ENCODE assay signal across 31 mouse cellular contexts in the genomic region with DNA sequence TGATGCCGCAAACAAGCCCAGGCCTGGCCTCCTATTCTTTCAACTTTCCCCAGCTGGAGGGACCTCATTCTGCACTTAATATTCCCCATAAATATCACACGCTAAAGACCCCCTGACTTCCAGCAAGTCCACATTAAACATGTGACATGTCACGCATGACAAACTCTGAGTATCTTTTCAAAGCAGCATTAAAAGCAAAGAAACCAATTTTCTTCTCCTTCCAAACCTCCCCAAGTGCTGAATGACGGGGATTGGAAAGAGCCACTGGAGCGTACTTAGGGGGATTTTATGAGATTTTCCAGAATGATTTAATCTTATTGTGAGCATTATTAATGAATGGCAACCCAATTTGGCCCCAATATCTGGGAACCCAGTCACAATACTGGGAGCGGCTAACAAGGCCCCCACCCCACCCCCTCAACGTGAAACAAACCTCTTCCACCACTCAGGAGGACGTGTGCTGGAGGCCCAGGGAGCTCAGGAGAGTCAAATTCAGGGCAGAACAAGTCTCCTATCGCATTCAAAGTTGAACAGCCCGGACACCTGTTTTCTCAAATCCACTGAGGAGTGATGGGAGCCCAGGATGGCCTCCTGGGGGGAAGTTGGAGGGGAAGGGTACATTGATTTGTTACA. TPM values are rescaled to one million over a fixed set of nuclear protein-coding genes. Genes with fewer than 3 reads are reported as not detected.
DNase-seq lines count a peak whose midpoint lies in the region; ATAC-seq and TF ChIP-seq lines count a peak whose summit lies in the region.
"Had no signal": no experiment of that assay in that cellular context is flagged by ENCODE, and none has a peak within 500 bp of the region (broad histone marks: within the 10 kb centered on the region; RNA-seq: fewer than 3 reads in every experiment).

No protein-coding gene starts in this region.

- ATAC-seq in midbrain, embryonic 11.5 days (ENCODE audit: low FRiP score): no peak
- no peak for ATAC-seq in midbrain, embryonic 13.5 days
- ATAC-seq in forebrain, embryonic 12.5 days (ENCODE audit: low FRiP score): peak; percentile 34; the same call in 1 of the 2 replicates
- ATAC-seq in forebrain, postnatal 0 days: no peak
- ATAC-seq in CD4-positive, CD25-positive, alpha-beta regulatory T cell, adult 4 months: no peak
- ATAC-seq: intestine, embryonic 16.5 days had no signal

- peak; percentile 18 for DNase-seq in embryo, embryonic 10.5 days (ENCODE audit: low spot score)
- DNase-seq in embryo, embryonic 10 days (ENCODE audit: low spot score): no peak
- DNase-seq in midbrain, embryonic 11.5 days (ENCODE audit: low spot score, missing footprints): peak; percentile 88
- DNase-seq in forebrain, postnatal 0 days: no peak
- DNase-seq in neural tube, embryonic 10.5 days (ENCODE audit: extremely low spot score, low spot score): no peak
- DNase-seq: adrenal gland, postnatal 10 days; cerebellum, adult 11 months; cerebellum, adult 9-10 months; cerebellum, postnatal 36 days; heart, adult 2 months; heart, postnatal 10 days; kidney, adult 8-10 months; kidney, postnatal 4 days; right cerebral cortex, postnatal 14 days; thymus, adult 18-20 months; thymus, postnatal 25 days had no signal

- H3K4me2 ChIP-seq in midbrain, embryonic 11.5 days: no peak overlapping the region
- H3K4me2 ChIP-seq in midbrain, embryonic 13.5 days (replicated peaks): no peak overlapping the region
- no peak overlapping the region for H3K4me2 ChIP-seq in forebrain, embryonic 12.5 days
- no peak overlapping the region for H3K4me2 ChIP-seq in forebrain, postnatal 0 days (ENCODE audit: low read depth)
- H3K4me2 ChIP-seq: liver, embryonic 11.5 days; midbrain, embryonic 12.5 days; neural tube, embryonic 12.5 days had no signal

- peaks cover 69% of the 10 kb centered on the region for H3K27me3 ChIP-seq in midbrain, embryonic 11.5 days (ENCODE audit: control insufficient read depth, insufficient read depth, low read length)
- H3K27me3 ChIP-seq in midbrain, embryonic 13.5 days: peaks cover 89% of the 10 kb centered on the region
- peaks cover 16% of the 10 kb centered on the region; the same call in 1 of the 2 replicates for H3K27me3 ChIP-seq in forebrain, embryonic 12.5 days
- no peaks in the 10 kb centered on the region for H3K27me3 ChIP-seq in forebrain, postnatal 0 days (ENCODE audit: insufficient read depth, low read length)

- no peaks in the 10 kb centered on the region for H3K9me3 ChIP-seq in midbrain, embryonic 11.5 days (ENCODE audit: control insufficient read depth, low read length)
- H3K9me3 ChIP-seq in midbrain, embryonic 13.5 days: no peaks in the 10 kb centered on the region
- H3K9me3 ChIP-seq in forebrain, embryonic 12.5 days: no peaks in the 10 kb centered on the region
- no peaks in the 10 kb centered on the region for H3K9me3 ChIP-seq in forebrain, postnatal 0 days (ENCODE audit: low read length)
- H3K9me3 ChIP-seq: G1E; heart, embryonic 13.5 days; limb, embryonic 13.5 days; lung, embryonic 15.5 days; midbrain, embryonic 12.5 days; neural tube, embryonic 12.5 days had no signal

- H3K4me1 ChIP-seq in midbrain, embryonic 11.5 days (ENCODE audit: control insufficient read depth, insufficient read depth, low read length): no peaks in the 10 kb centered on the region
- peaks cover 10% of the 10 kb centered on the region for H3K4me1 ChIP-seq in midbrain, embryonic 13.5 days (replicated peaks)
- peaks cover 14% of the 10 kb centered on the region for H3K4me1 ChIP-seq in forebrain, embryonic 12.5 days
- no peaks in the 10 kb centered on the region for H3K4me1 ChIP-seq in forebrain, postnatal 0 days (ENCODE audit: insufficient read depth)

- no peak overlapping the region for H3K9ac ChIP-seq in midbrain, embryonic 11.5 days (ENCODE audit: low read length)
- H3K9ac ChIP-seq in midbrain, embryonic 13.5 days (replicated peaks): no peak overlapping the region
- H3K9ac ChIP-seq in forebrain, embryonic 12.5 days: no peak overlapping the region
- H3K9ac ChIP-seq in forebrain, postnatal 0 days: no peak overlapping the region
- H3K9ac ChIP-seq: heart, embryonic 13.5 days; limb, embryonic 13.5 days; lung, embryonic 15.5 days; midbrain, embryonic 12.5 days; neural tube, embryonic 12.5 days had no signal

- H3K4me3 ChIP-seq in midbrain, embryonic 11.5 days (ENCODE audit: low read depth, low read length): no peak overlapping the region
- no peak overlapping the region for H3K4me3 ChIP-seq in midbrain, embryonic 13.5 days (replicated peaks)
- no peak overlapping the region for H3K4me3 ChIP-seq in forebrain, embryonic 12.5 days (replicated peaks)
- H3K4me3 ChIP-seq in forebrain, postnatal 0 days (ENCODE audit: low read depth, low read length): no peak overlapping the region
- H3K4me3 ChIP-seq: heart, adult 2 months; lung, embryonic 15.5 days; midbrain, embryonic 12.5 days; neural tube, embryonic 12.5 days had no signal

- no peak overlapping the region for H3K27ac ChIP-seq in midbrain, embryonic 11.5 days (ENCODE audit: low read depth, low read length)
- no peak overlapping the region for H3K27ac ChIP-seq in midbrain, embryonic 13.5 days
- H3K27ac ChIP-seq in forebrain, embryonic 12.5 days: peak overlapping the region; percentile 91
- 0 out of 2 replicates have a peak overlapping the region, but pooled peaks have one; percentile 35 for H3K27ac ChIP-seq in forebrain, postnatal 0 days (ENCODE audit: low read depth, low read length)
- H3K27ac ChIP-seq: heart, adult 2 months; heart, embryonic 13.5 days; kidney, postnatal 0 days; limb, embryonic 13.5 days; lung, embryonic 15.5 days; midbrain, embryonic 12.5 days; neural tube, embryonic 12.5 days had no signal

- 19% methylated on average over 10 of the region's 10 CpGs for WGBS in midbrain, embryonic 11.5 days
- WGBS in midbrain, embryonic 13.5 days: 22% methylated on average over 10 of the region's 10 CpGs
- 12% methylated on average over 10 of the region's 10 CpGs for WGBS in forebrain, embryonic 12.5 days
- 33% methylated on average over 10 of the region's 10 CpGs for WGBS in forebrain, postnatal 0 days

- no peaks in the 10 kb centered on the region for H3K36me3 ChIP-seq in midbrain, embryonic 11.5 days (ENCODE audit: control insufficient read depth, insufficient read depth, low read length)
- no peaks in the 10 kb centered on the region for H3K36me3 ChIP-seq in midbrain, embryonic 13.5 days
- H3K36me3 ChIP-seq in forebrain, embryonic 12.5 days (replicated peaks): no peaks in the 10 kb centered on the region
- no peaks in the 10 kb centered on the region for H3K36me3 ChIP-seq in forebrain, postnatal 0 days (ENCODE audit: insufficient read depth)
- H3K36me3 ChIP-seq: heart, embryonic 13.5 days; limb, embryonic 13.5 days; lung, embryonic 15.5 days; midbrain, embryonic 12.5 days; neural tube, embryonic 12.5 days had no signal

- no peak for TF ChIP-seq CTCF in forebrain, postnatal 0 days (IDR thresholded peaks at IDR 0.05; ENCODE audit: low read depth)

RNA-seq across cellular contexts. Expression of gene Arx, which starts 14.1 kb away (rescaled TPM):
- polyA plus RNA-seq in midbrain, embryonic 11.5 days (2014; fragmentation: Nextera tagmentation; extraction: Ambion mirVana): 6.3 and 7.5 TPM in 2 replicates
- 13.9 and 16.4 TPM in 2 replicates for polyA plus RNA-seq in midbrain, embryonic 13.5 days (2015; fragmentation: Nextera tagmentation; extraction: Ambion mirVana)
- polyA plus RNA-seq in forebrain, embryonic 12.5 days (2016; fragmentation: Nextera tagmentation; extraction: Ambion mirVana): 69.1 and 78.4 TPM in 2 replicates
- total RNA-seq in forebrain, postnatal 0 days (2014; rRNA removed): 41.8 and 57.9 TPM in 2 replicates
- polyA plus RNA-seq in forebrain, postnatal 0 days (2015; fragmentation: Nextera tagmentation; extraction: Ambion mirVana): 30.2 and 30.6 TPM in 2 replicates
- not detected for polyA plus RNA-seq in CD4-positive, CD25-positive, alpha-beta regulatory T cell, adult 4 months (2017; shearing (Covaris generic))
- total RNA-seq: heart, adult 2 months; heart, postnatal 10 days; hematopoietic stem cell, adult 5-6 weeks; megakaryocyte progenitor cell, adult 5-6 weeks had no signal
- polyA plus RNA-seq: heart, adult 2 months; heart, embryonic 13.5 days; liver, embryonic 16.5 days; lung, embryonic 15.5 days had no signal

Comparison
In these comparisons a context has a peak if more than half of its experiments do, and no peak if none do; other contexts are left out.
1. DNase-seq: peak in embryo, embryonic 10.5 days (single experiment) and midbrain, embryonic 11.5 days (single experiment); none in embryo, embryonic 10 days (single experiment), forebrain, postnatal 0 days (single experiment) and neural tube, embryonic 10.5 days (single experiment).
2. H3K27ac ChIP-seq: peak in forebrain, embryonic 12.5 days (single experiment) and forebrain, postnatal 0 days (single experiment); none in midbrain, embryonic 11.5 days (single experiment) and midbrain, embryonic 13.5 days (single experiment).